Mouse (Mus musculus): Measurements from ENCODE around the gene Tctn3.
"Not testable (repeated sequence)": the region's sequence is repeated elsewhere in the genome, so short reads cannot be mapped to it uniquely, and the experiment has no call there.

The Tctn3 gene

GRCm38 (mm10) chr19:40621616-40622015, 9.6 kb upstream of the Tctn3 start:
- DNase-seq (ENCODE audit: low spot score): not testable (repeated sequence)

- DNase-seq (ENCODE audit: low spot score): no peak
Measured at GRCm38 (mm10) chr19:40616021-40616420, 4.0 kb upstream of the Tctn3 start.

GRCm38 (mm10) chr19:40614811-40615210, 2.8 kb upstream of the Tctn3 start:
- DNase-seq (ENCODE audit: low spot score): no peak

GRCm38 (mm10) chr19:40607676-40608075, 4.4 kb downstream of the Tctn3 start:
- DNase-seq (ENCODE audit: low spot score): no peak

GRCm38 (mm10) chr19:40605189-40605588, 6.8 kb downstream of the Tctn3 start:
- DNase-seq (ENCODE audit: low spot score): no peak

GRCm38 (mm10) chr19:40601870-40602269, 10.2 kb downstream of the Tctn3 start:
- no peak for DNase-seq (ENCODE audit: low spot score)

- DNase-seq (ENCODE audit: low spot score): not testable (repeated sequence)
Measured at GRCm38 (mm10) chr19:40600846-40601245, 11.2 kb downstream of the Tctn3 start.

GRCm38 (mm10) chr19:40595831-40596230, 16.2 kb downstream of the Tctn3 start:
- no peak for DNase-seq (ENCODE audit: low spot score)

- no peak for DNase-seq (ENCODE audit: low spot score)
Measured at GRCm38 (mm10) chr19:40595231-40595630, 16.8 kb downstream of the Tctn3 start.

- DNase-seq (ENCODE audit: low spot score): no peak
Measured at GRCm38 (mm10) chr19:40589530-40589880, 22.5 kb downstream of the Tctn3 start.

GRCm38 (mm10) chr19:40588847-40589529, 23.0 kb downstream of the Tctn3 start:
- DNase-seq (ENCODE audit: low spot score): peak; percentile 96

- DNase-seq (ENCODE audit: low spot score): peak; percentile 89
Measured at GRCm38 (mm10) chr19:40588293-40588654, 23.8 kb downstream of the Tctn3 start, which contains the start of gene Aldh18a1. Aldh18a1 (minus strand) TSS chr19:40588463.

- DNase-seq (ENCODE audit: low spot score): peak; percentile 32
Measured at GRCm38 (mm10) chr19:40587491-40588292, 24.3 kb downstream of the Tctn3 start.

GRCm38 (mm10) chr19:40586908-40587307, 25.1 kb downstream of the Tctn3 start:
- DNase-seq (ENCODE audit: low spot score): peak; percentile 49

- no peak for DNase-seq (ENCODE audit: low spot score)
Measured at GRCm38 (mm10) chr19:40581662-40582061, 30.4 kb downstream of the Tctn3 start.

- DNase-seq (ENCODE audit: low spot score): no peak
Measured at GRCm38 (mm10) chr19:40580902-40581301, 31.1 kb downstream of the Tctn3 start.

- DNase-seq (ENCODE audit: low spot score): no peak
Measured at GRCm38 (mm10) chr19:40575438-40575837, 36.6 kb downstream of the Tctn3 start.

GRCm38 (mm10) chr19:40570726-40571125, 41.3 kb downstream of the Tctn3 start:
- DNase-seq (ENCODE audit: low spot score): no peak

- DNase-seq (ENCODE audit: low spot score): no peak
Measured at GRCm38 (mm10) chr19:40567616-40568015, 44.4 kb downstream of the Tctn3 start.

- DNase-seq (ENCODE audit: low spot score): no peak
Measured at GRCm38 (mm10) chr19:40563880-40564645, 48.0 kb downstream of the Tctn3 start.

GRCm38 (mm10) chr19:40561521-40561920, 50.5 kb downstream of the Tctn3 start:
- not testable (repeated sequence) for DNase-seq (ENCODE audit: low spot score)

- DNase-seq (ENCODE audit: low spot score): no peak
Measured at GRCm38 (mm10) chr19:40556029-40556428, 56.0 kb downstream of the Tctn3 start.

GRCm38 (mm10) chr19:40555136-40555535, 56.9 kb downstream of the Tctn3 start:
- no peak for DNase-seq (ENCODE audit: low spot score)

All from c-Kit-positive CD71-positive TER-119-positive erythroid progenitor cells, embryonic 14.5 days (primary cell).